Mouse (Mus musculus) G1E (cell line): ENCODE data around the gene Ttc1. TPM values are rescaled to one million over a fixed set of nuclear protein-coding genes. Genes with fewer than 3 reads are reported as not detected.

Experiments
- ATAC-seq: 2 replicates; pipeline ENCODE4 v1.8.0; 2016; ENCODE audit warnings: mild to moderate bottlenecking; ENCODE audit not compliant: insufficient number of reproducible peaks, poor library complexity, low FRiP score, severe bottlenecking; ENCODE audit errors: extremely low read depth
- DNase-seq: peaks from one replicate; pipeline ENCODE4 v3.0.0; 2012; ENCODE audit warnings: low spot score
- H3K27me3 ChIP-seq: 2 replicates; pipeline ENCODE4 v1.6.1; 2012; ENCODE audit warnings: mild to moderate bottlenecking, low read length, inconsistent platforms; ENCODE audit not compliant: insufficient read depth
- H3K36me3 ChIP-seq: replicated peaks from 2 replicates; pipeline ENCODE3; 2012; ENCODE audit warnings: mild to moderate bottlenecking, inconsistent platforms
- H3K4me1 ChIP-seq: 2 replicates; pipeline ENCODE4 v1.6.1; 2012; ENCODE audit warnings: low read depth, low read length, inconsistent platforms, mixed read lengths; ENCODE audit not compliant: insufficient read depth
- H3K4me3 ChIP-seq: 2 replicates; pipeline ENCODE4 v1.5.1; 2012; ENCODE audit warnings: low read depth, mild to moderate bottlenecking, inconsistent platforms, low read length, moderate library complexity, mixed read lengths
- H3K9me3 ChIP-seq: replicated peaks from 2 replicates; pipeline ENCODE4 v1.6.1; 2012; ENCODE audit warnings: inconsistent platforms
- CTCF ChIP-seq: IDR thresholded peaks from 2 replicates; pipeline ENCODE4 v1.5.1; 2012; ENCODE audit warnings: low read depth, low read length, inconsistent platforms, mixed read lengths
- GATA1 ChIP-seq: IDR thresholded peaks from 2 replicates; pipeline ENCODE4 v1.6.1; 2012; ENCODE audit warnings: borderline replicate concordance, low read length, inconsistent platforms, mixed read lengths
- GATA2 ChIP-seq: IDR thresholded peaks from 2 replicates; pipeline ENCODE4 v1.6.1; 2012; ENCODE audit warnings: low read depth, low read length, inconsistent platforms, borderline replicate concordance
- POLR2AphosphoS5 ChIP-seq: IDR thresholded peaks from 2 replicates; pipeline ENCODE4 v1.6.1; 2012; ENCODE audit warnings: low read depth, low read length, inconsistent platforms; ENCODE audit not compliant: insufficient replicate concordance
- TAL1 ChIP-seq: conservative IDR thresholded peaks from 2 replicates; pipeline ENCODE4 v1.6.1; 2012; ENCODE audit warnings: low read depth, low read length, inconsistent platforms, mixed read lengths
- polyA plus RNA-seq: library from polyadenylated mRNA; stranded (reverse); fragments of >175 nt; gene quantifications from 2 replicates; pipeline ENCODE4 v1.2.3, GENCODE M21; 2012
- total RNA-seq, 2 experiments: library from RNA; stranded (forward) in 1 of 2; stranded (reverse) in 1 of 2; fragments of 200-1000 nt in 1 of 2; fragments of >200 nt in 1 of 2; fragmentation: Nextera tagmentation in 1 of 2; gene quantifications; 2 replicates each; pipeline ENCODE4 v1.2.3; 2014 to 2017

The Ttc1 gene
- total and polyA plus RNA-seq, 3 experiments = 19.9 to 84.7 (median 83.9) TPM

DNA sequence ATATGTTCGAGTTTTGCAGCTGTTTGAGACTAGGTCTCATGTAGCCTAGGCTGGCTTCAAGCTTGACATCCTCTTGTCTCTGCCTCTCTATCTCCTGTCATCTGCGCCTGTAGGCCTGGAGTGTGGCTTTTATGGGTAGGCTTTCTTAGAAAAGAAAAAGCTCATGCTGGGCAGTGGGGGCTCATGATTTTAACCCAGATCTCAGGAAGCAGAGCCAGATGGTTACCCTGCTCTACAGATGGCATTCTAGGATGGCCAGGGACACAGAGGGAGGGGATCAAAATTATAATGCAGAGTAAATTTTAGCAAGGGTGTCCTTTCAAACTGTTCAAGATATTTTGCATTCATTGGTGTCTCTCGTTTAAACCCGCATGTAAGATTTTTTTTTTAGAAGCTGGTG is 35.6 kb downstream of the Ttc1 start:
- Histone ChIP-seq H3K4me3 (no peak overlapping the region), H3K27me3 (no peaks in the 10 kb centered on the region), H3K36me3 (peaks cover 74% of the 10 kb centered on the region), H3K4me1 (no peaks in the 10 kb centered on the region; the same call in 1 of the 2 replicates), H3K9me3 (no peaks in the 10 kb centered on the region)
- ATAC-seq = no peak
- no peak for TF ChIP-seq TAL1
- no peak for TF ChIP-seq GATA2
- TF ChIP-seq POLR2AphosphoS5 = no peak
- no peak for TF ChIP-seq CTCF
- no peak for TF ChIP-seq GATA1
- DNase-seq = no peak

- ATAC-seq = no peak
- Histone ChIP-seq H3K36me3 (peaks cover 68% of the 10 kb centered on the region), H3K4me1 (no peaks in the 10 kb centered on the region; the same call in none of the 2 replicates), H3K27me3 (no peaks in the 10 kb centered on the region), H3K4me3 (no peak overlapping the region), H3K9me3 (no peaks in the 10 kb centered on the region)
- DNase-seq = no peak
- TF ChIP-seq GATA1 (no peak), CTCF (no peak), TAL1 (no peak), GATA2 (no peak), POLR2AphosphoS5 (no peak)
Measured at GRCm38 (mm10) chr11:43708409-43708808, 39.4 kb downstream of the Ttc1 start.

DNA sequence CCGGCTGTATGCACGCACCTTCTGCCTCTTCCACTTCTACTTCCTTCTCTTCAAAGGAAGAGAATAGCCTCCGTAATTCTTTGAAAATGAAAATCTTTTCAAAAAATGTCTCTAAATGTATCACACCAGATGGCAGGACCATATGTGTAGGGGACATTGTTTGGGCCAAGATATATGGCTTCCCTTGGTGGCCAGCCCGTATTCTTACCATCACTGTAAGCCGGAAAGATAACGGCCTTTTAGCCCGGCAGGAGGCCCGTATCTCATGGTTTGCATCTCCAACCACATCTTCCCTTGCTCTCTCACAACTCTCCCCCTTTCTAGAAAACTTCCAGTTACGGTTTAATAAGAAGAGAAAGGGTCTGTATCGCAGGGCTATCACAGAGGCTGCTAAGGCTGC is 42.1 kb downstream of the Ttc1 start:
- H3K36me3 ChIP-seq = peaks cover 61% of the 10 kb centered on the region
- no peaks in the 10 kb centered on the region for H3K9me3 ChIP-seq
- no peaks in the 10 kb centered on the region for H3K27me3 ChIP-seq
- ATAC-seq = no peak
- TF ChIP-seq TAL1 (no peak), GATA1 (no peak), GATA2 (no peak)
- peaks cover 5% of the 10 kb centered on the region for H3K4me1 ChIP-seq
- DNase-seq = no peak
- no peak overlapping the region for H3K4me3 ChIP-seq

DNA sequence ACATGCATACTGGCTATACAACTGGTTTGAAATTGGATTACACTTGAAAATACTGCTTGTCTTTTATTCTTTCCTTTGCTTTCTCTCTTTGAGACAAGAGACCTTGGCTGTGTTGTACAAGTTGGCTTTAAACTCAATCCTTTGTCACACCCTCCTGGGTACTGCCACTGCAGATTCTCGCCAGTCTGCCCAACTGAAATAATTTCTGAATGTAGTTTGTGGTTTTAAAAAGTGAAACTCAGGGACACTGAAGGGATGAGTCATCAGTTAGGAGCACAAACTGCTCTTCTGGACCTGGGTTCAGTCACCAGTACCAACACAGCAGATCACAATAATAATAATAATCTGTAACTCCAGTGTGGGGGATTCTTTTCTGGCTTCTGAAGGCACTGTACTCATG is 44.3 kb downstream of the Ttc1 start:
- H3K4me3 ChIP-seq = no peak overlapping the region
- TF ChIP-seq POLR2AphosphoS5 (no peak), GATA2 (no peak), GATA1 (no peak), TAL1 (no peak), CTCF (no peak)
- H3K36me3 ChIP-seq = peaks cover 67% of the 10 kb centered on the region
- DNase-seq (no peak), ATAC-seq (peak; percentile 42; the same call in 1 of the 2 replicates)
- H3K27me3 ChIP-seq = no peaks in the 10 kb centered on the region
- peaks cover 10% of the 10 kb centered on the region for H3K4me1 ChIP-seq
- no peaks in the 10 kb centered on the region for H3K9me3 ChIP-seq

- H3K4me1 ChIP-seq = peaks cover 10% of the 10 kb centered on the region
- DNase-seq = no peak
- H3K27me3 ChIP-seq = no peaks in the 10 kb centered on the region
- peaks cover 74% of the 10 kb centered on the region for H3K36me3 ChIP-seq
- TF ChIP-seq TAL1 = no peak
- TF ChIP-seq GATA2 = no peak
- TF ChIP-seq POLR2AphosphoS5 = no peak
- no peak overlapping the region for H3K4me3 ChIP-seq
- H3K9me3 ChIP-seq = no peaks in the 10 kb centered on the region
- no peak for ATAC-seq
Measured at GRCm38 (mm10) chr11:43700291-43700690, 47.5 kb downstream of the Ttc1 start.

- no peak for DNase-seq
- no peaks in the 10 kb centered on the region for H3K9me3 ChIP-seq
- no peak for ATAC-seq
- peaks cover 10% of the 10 kb centered on the region; the same call in 1 of the 2 replicates for H3K4me1 ChIP-seq
- TF ChIP-seq GATA2 = no peak
- TF ChIP-seq POLR2AphosphoS5 = no peak
- TF ChIP-seq CTCF = no peak
- no peak for TF ChIP-seq GATA1
- TF ChIP-seq TAL1 = no peak
- no peak overlapping the region for H3K4me3 ChIP-seq
- no peaks in the 10 kb centered on the region for H3K27me3 ChIP-seq
- H3K36me3 ChIP-seq = peaks cover 73% of the 10 kb centered on the region
Measured at GRCm38 (mm10) chr11:43698621-43699020, 49.2 kb downstream of the Ttc1 start.

GRCm38 (mm10) chr11:43696623-43697022 is 51.2 kb downstream of the Ttc1 start:
- Histone ChIP-seq H3K4me1 (peaks cover 10% of the 10 kb centered on the region; the same call in 1 of the 2 replicates), H3K36me3 (peaks cover 83% of the 10 kb centered on the region)

More at GRCm38 (mm10) chr11:43696623-43697022, 51.2 kb downstream of the Ttc1 start:
- Histone ChIP-seq H3K9me3 (no peaks in the 10 kb centered on the region), H3K27me3 (no peaks in the 10 kb centered on the region), H3K4me3 (no peak overlapping the region)
- DNase-seq (no peak), ATAC-seq (no peak)
- TF ChIP-seq TAL1 (no peak), GATA1 (no peak), CTCF (no peak), GATA2 (no peak), POLR2AphosphoS5 (no peak)
